Comparison of ENCODE assay signal across 15 mouse cellular contexts in genomic region chr11:100643612-100644575, GRCm38 (mm10). TPM values are rescaled to one million over a fixed set of nuclear protein-coding genes. Genes with fewer than 3 reads are reported as not detected.
DNase-seq lines count a peak whose midpoint lies in the region.
"Had no signal": no experiment of that assay in that cellular context is flagged by ENCODE, and none has a peak within 500 bp of the region (broad histone marks: within the 10 kb centered on the region; RNA-seq: fewer than 3 reads in every experiment).

No protein-coding gene starts in this region.

- peak; percentile 23 to 38 for DNase-seq in adrenal gland, postnatal 36 days
- DNase-seq in adrenal gland, postnatal 14 days: no peak
- peak; percentile 36 to 44 for DNase-seq in left cerebral cortex, adult 18-20 months (ENCODE audit: low spot score in 2 of 2)
- DNase-seq in left cerebral cortex, adult 11 months (ENCODE audit: low spot score): no peak
- DNase-seq in right cerebral cortex, adult 18-20 months: peak; percentile 47
- DNase-seq in right cerebral cortex, postnatal 25 days: no peak
- peak; percentile 36 for DNase-seq in right cerebral cortex, postnatal 14 days
- no peak for DNase-seq in urinary bladder, postnatal 36 days (ENCODE audit: low spot score in 2 of 2)
- DNase-seq: cerebellum, adult 11 months; cerebellum, postnatal 25 days; gastrocnemius, postnatal 10 days; heart, adult 2 months; lung, adult 18-20 months; lung, postnatal 36 days had no signal

RNA-seq across cellular contexts. Expression of gene Dnajc7, which starts 23.9 kb away (rescaled TPM):
- total RNA-seq in adrenal gland, postnatal 36 days (2021): 100 to 1,000 TPM; 207 to 222 TPM
- total RNA-seq in adrenal gland, postnatal 14 days (2021): 217 and 264 TPM in 2 replicates
- 100 to 1,000 TPM; 258 to 267 TPM for total RNA-seq in left cerebral cortex, adult 18-20 months (2021)

RNA-seq across cellular contexts. Expression of gene Nkiras2, which starts 24.9 kb away (rescaled TPM):
- 10 to 100 TPM; 32.9 to 43.6 TPM for total RNA-seq in adrenal gland, postnatal 36 days (2021)
- total RNA-seq in adrenal gland, postnatal 14 days (2021): 41.1 and 44.4 TPM in 2 replicates
- 10 to 100 TPM; 11.7 to 13.0 TPM for total RNA-seq in left cerebral cortex, adult 18-20 months (2021)

RNA-seq across cellular contexts. Expression of gene Zfp385c, which starts 48.4 kb away (rescaled TPM):
- under 1 TPM; 0.13 to 0.43 TPM for total RNA-seq in adrenal gland, postnatal 36 days (2021)
- 0.19 TPM in 1 of 2 replicates, not detected in the other for total RNA-seq in adrenal gland, postnatal 14 days (2021)
- under 1 TPM; 0.35 to 0.66 TPM for total RNA-seq in left cerebral cortex, adult 18-20 months (2021)
- total RNA-seq: liver, adult 2 months had no signal

Comparison
In these comparisons a context has a peak if more than half of its experiments do, and no peak if none do; other contexts are left out.
1. DNase-seq: peak in adrenal gland, postnatal 36 days (2 of 2), left cerebral cortex, adult 18-20 months (2 of 2), right cerebral cortex, adult 18-20 months (single experiment) and right cerebral cortex, postnatal 14 days (single experiment); none in adrenal gland, postnatal 14 days (single experiment), left cerebral cortex, adult 11 months (single experiment), right cerebral cortex, postnatal 25 days (single experiment) and urinary bladder, postnatal 36 days (0 of 2).